Mouse (Mus musculus): Measurements from ENCODE around the gene Uvrag.

Gene Uvrag

GRCm38 (mm10) chr7:99059934-99060333 is 81.0 kb downstream of the Uvrag start:
- DNase-seq (ENCODE audit: low read depth, low spot score), result no peak

- DNase-seq (ENCODE audit: low read depth, low spot score), result no peak
Measured at GRCm38 (mm10) chr7:99057053-99057630, 83.8 kb downstream of the Uvrag start.

GRCm38 (mm10) chr7:99053626-99054025 is 87.3 kb downstream of the Uvrag start:
- DNase-seq (ENCODE audit: low read depth, low spot score), result peak; percentile 9

DNA sequence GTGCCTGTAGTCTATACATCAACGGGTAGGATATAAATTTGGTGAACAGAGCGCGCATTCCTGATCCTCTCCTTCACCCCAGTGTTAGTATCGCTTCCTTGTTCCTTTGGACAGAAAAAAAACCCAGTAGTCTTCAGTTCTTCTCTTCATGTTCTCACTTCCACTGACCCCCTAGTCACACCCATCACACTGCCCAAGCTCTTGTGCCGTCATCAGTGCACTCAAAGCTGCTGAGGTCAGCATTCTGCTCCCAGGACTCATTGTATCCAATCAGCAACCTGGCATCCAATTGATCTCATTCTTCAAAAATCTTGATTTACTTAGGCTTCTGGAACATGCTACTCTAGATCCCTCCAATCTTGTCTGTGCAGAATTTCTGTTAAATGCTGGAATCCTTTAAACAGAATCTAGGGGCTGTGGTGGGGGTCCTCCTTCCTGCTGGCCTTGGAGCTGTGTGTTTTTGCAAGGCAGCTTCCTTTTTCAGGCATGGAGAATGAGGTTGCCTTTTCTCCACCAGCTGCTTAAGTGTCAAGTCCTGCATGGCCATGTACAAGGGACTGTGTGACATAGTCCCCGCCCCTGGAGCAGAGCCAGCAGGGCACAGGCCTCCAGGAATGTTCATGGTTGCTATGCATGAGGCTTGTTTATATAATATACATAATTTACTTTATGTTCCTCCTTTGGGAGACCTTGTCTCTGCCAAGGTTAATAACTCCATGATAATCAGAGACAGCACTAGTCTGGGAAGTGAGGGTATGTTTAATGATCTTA is 88.3 kb downstream of the Uvrag start:
- no peak for DNase-seq (ENCODE audit: low read depth, low spot score)

GRCm38 (mm10) chr7:99050882-99051281 is 90.1 kb downstream of the Uvrag start:
- DNase-seq (ENCODE audit: low read depth, low spot score), result no peak

GRCm38 (mm10) chr7:99049897-99050296 is 91.0 kb downstream of the Uvrag start:
- no peak for DNase-seq (ENCODE audit: low read depth, low spot score)

DNA sequence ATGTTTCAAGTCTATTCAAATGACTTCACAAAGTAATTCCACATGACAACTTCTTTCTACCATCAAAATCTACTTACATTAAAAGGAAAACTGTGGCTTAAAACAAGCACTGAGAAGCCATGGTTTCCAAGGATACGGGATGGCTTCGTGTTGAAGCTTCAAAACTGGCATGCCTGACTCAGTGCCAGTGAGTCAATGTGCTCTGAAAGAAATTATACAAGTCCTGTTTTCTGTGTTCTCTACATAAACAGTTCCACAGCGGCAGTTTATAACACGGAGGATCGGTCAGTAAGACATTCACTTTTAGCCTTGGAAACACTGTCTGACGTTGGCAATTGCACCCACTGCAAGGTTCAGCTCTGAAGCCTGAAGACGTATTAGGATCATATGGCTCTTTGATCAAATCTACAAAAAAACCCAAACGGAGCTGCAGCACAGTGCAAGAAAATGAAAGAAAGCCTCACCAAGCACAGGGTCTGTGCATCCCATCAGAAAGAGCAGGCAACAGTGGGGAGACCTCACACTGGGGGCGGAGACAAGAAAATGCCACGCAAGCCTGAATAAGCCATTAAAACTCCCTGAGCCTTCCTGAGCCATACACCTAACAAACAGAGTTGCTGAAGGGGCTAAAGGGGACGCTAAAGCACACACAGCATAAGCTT is 94.3 kb downstream of the Uvrag start:
- no peak for DNase-seq (ENCODE audit: low read depth, low spot score)

- no peak for DNase-seq (ENCODE audit: low read depth, low spot score)
Measured at GRCm38 (mm10) chr7:99045525-99045924, 95.4 kb downstream of the Uvrag start.

GRCm38 (mm10) chr7:99043923-99044322 is 97.0 kb downstream of the Uvrag start:
- no peak for DNase-seq (ENCODE audit: low read depth, low spot score)

GRCm38 (mm10) chr7:99043322-99043721 is 97.6 kb downstream of the Uvrag start:
- DNase-seq (ENCODE audit: low read depth, low spot score), result no peak

GRCm38 (mm10) chr7:99041818-99042217 is 99.1 kb downstream of the Uvrag start:
- DNase-seq (ENCODE audit: low read depth, low spot score), result no peak

GRCm38 (mm10) chr7:99039912-99040311 is 101.0 kb downstream of the Uvrag start:
- DNase-seq (ENCODE audit: low read depth, low spot score), result no peak

DNA sequence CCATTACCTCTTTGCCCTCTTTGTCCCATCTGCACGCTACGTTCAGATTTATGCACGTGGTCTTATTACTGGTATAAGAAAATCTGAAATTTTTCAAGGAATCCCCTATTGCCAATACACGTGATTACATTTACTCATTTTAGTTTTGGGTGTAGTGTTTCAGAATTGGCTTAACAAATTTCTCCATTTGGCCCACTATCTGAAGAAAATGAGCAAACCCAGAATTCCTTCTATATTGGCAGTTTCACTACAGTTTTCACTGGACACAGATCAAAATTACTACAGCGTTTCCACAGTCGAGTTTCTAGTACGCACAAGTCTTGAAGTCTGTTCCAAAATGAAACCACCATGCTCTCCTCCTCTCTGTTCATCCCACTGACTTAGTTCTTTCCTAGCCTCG is 104.7 kb downstream of the Uvrag start:
- DNase-seq (ENCODE audit: low read depth, low spot score), result no peak

- DNase-seq (ENCODE audit: low read depth, low spot score), result no peak
Measured at GRCm38 (mm10) chr7:99034909-99035308, 106.0 kb downstream of the Uvrag start.

GRCm38 (mm10) chr7:99033838-99034237 is 107.1 kb downstream of the Uvrag start:
- DNase-seq (ENCODE audit: low read depth, low spot score), result no peak

- no peak for DNase-seq (ENCODE audit: low read depth, low spot score)
Measured at GRCm38 (mm10) chr7:99033314-99033713, 107.6 kb downstream of the Uvrag start.

- DNase-seq (ENCODE audit: low read depth, low spot score), result no peak
Measured at GRCm38 (mm10) chr7:99032051-99032450, 108.9 kb downstream of the Uvrag start.

GRCm38 (mm10) chr7:99028108-99028507 is 112.8 kb downstream of the Uvrag start:
- DNase-seq (ENCODE audit: low read depth, low spot score), result no peak

DNA sequence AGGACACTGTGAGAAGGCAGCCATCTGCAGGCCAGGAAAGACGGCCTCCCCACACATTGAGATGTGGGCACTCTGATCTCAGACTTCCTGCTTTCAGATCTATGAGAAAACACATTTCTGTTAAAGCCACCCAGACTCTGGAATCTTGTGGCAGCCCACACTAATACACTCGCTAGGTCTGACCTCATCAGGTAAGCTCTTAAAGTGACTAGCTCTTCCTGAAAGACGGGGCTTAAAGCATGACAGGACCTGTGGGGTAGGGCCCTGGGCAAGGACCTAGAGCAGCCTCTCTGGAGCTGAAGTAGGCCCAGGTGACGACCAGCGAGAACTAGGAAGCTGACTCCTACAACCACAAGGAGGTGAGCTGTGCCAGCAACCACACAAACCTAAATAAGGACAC is 113.8 kb downstream of the Uvrag start:
- DNase-seq (ENCODE audit: low read depth, low spot score), result no peak

DNA sequence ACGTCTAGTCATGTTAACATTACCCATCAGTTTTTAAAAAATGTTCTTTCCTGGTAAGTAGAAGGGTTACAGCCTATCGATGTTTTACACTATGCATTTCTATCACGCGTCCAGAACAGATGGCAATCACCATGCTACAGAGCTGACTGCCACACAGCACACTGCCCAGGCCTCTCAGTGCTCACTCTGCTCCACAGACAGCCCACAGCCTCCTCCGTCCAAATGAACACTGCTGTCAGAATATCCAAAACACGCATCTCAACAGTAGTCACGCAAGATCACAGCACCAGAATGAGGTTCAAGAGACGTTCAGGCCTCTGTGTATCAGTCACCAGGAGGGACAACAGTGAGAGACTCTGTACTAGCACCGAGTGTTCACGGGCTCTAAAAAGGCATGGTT is 115.0 kb downstream of the Uvrag start:
- no peak for DNase-seq (ENCODE audit: low read depth, low spot score)

DNA sequence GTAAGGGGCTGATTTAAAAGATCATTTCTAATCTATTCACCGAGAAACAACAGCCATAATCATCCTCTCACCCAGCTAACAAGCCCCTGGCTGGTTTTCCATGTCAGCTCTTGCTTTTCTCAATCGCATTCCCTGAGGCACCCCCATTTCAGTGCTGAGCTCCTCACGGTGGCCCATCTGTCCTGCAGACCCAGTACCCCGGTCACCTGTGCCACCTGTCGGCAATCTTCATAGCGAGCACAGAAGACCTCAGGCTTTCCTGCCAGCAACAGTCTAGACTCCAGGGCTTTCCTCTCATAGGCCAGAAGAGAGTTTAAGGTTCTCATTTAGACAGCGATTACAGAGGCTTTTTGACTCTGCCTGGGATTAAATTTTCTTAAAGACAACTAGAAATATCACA is 115.7 kb downstream of the Uvrag start:
- DNase-seq (ENCODE audit: low read depth, low spot score), result no peak

GRCm38 (mm10) chr7:99024791-99025190 is 116.2 kb downstream of the Uvrag start:
- DNase-seq (ENCODE audit: low read depth, low spot score), result no peak

GRCm38 (mm10) chr7:99023931-99024330 is 117.0 kb downstream of the Uvrag start:
- peak; percentile 13 for DNase-seq (ENCODE audit: low read depth, low spot score)
